Mouse (Mus musculus) liver, embryonic 11.5 days (tissue): ENCODE data around the gene Atg16l2. TPM values are rescaled to one million over a fixed set of nuclear protein-coding genes. Genes with fewer than 3 reads are reported as not detected.
A peak's percentile ranks its signal among the peaks of the same experiment; 100 is the strongest.

Experiments
- ATAC-seq: fragments of 200-750 bp; cut with Nextera tagmentation; replicated peaks from 2 replicates; pipeline ENCODE4 v1.8.0; 2017; ENCODE audit warnings: moderate number of reproducible peaks, mild to moderate bottlenecking, moderate TSS enrichment, moderate library complexity; ENCODE audit not compliant: low FRiP score
- DNase-seq: peaks from one replicate; pipeline ENCODE4 v3.0.0-alpha.2; 2017; ENCODE audit warnings: low spot score
- H3K27ac ChIP-seq: fragments of 300-500 bp; sonication (generic); 2 replicates; pipeline ENCODE4 v1.5.1; 2014; ENCODE audit warnings: mild to moderate bottlenecking, low read depth, low read length, control low read depth
- H3K27me3 ChIP-seq: fragments of 300-500 bp; sonication (generic); replicated peaks from 2 replicates; pipeline ENCODE4 v1.6.1; 2014; ENCODE audit warnings: low read length, mixed read lengths; ENCODE audit not compliant: control insufficient read depth, insufficient read depth
- H3K36me3 ChIP-seq: fragments of 300-500 bp; sonication (generic); 2 replicates; pipeline ENCODE4 v1.6.1; 2014; ENCODE audit warnings: mild to moderate bottlenecking, low read length, moderate library complexity, mixed read lengths; ENCODE audit not compliant: control insufficient read depth, insufficient read depth
- H3K4me1 ChIP-seq: fragments of 300-500 bp; sonication (generic); replicated peaks from 2 replicates; pipeline ENCODE4 v1.6.1; 2014; ENCODE audit warnings: low read length, mixed read lengths; ENCODE audit not compliant: control insufficient read depth, insufficient read depth
- H3K4me2 ChIP-seq: fragments of 300-500 bp; sonication (generic); 2 replicates; pipeline ENCODE4 v1.6.1; 2014; ENCODE audit warnings: mild to moderate bottlenecking, control low read depth, moderate library complexity
- H3K4me3 ChIP-seq: fragments of 300-500 bp; sonication (generic); 2 replicates; pipeline ENCODE4 v1.5.1; 2014; ENCODE audit warnings: low read depth, low read length, control low read depth
- H3K9ac ChIP-seq: fragments of 300-500 bp; sonication (generic); 2 replicates; pipeline ENCODE4 v1.6.1; 2014; ENCODE audit warnings: low read depth, low read length, control low read depth
- H3K9me3 ChIP-seq: fragments of 300-500 bp; sonication (generic); 2 replicates; pipeline ENCODE4 v1.6.1; 2016; ENCODE audit warnings: low read length, inconsistent platforms, mixed read lengths; ENCODE audit not compliant: control insufficient read depth
- WGBS: fragments of 180-500 bp; shearing (Covaris S2); extraction: QIAGEN DNeasy Blood & Tissue Kit; methylation state at CpG from one replicate; pipeline ENCODE4 v1.1.7; 2014; 5-methylcytosine and 5-hydroxymethylcytosine counted together
- polyA plus RNA-seq: library from polyadenylated mRNA; unstranded; fragments of >200 nt; fragmentation: Nextera tagmentation; extraction: Ambion mirVana; gene quantifications from 2 replicates; pipeline ENCODE4 v1.2.1, GENCODE M21; 2014

Atg16l2 gene
- polyA plus RNA-seq, 1 experiment from 2014 or later = 5.7 TPM

DNA sequence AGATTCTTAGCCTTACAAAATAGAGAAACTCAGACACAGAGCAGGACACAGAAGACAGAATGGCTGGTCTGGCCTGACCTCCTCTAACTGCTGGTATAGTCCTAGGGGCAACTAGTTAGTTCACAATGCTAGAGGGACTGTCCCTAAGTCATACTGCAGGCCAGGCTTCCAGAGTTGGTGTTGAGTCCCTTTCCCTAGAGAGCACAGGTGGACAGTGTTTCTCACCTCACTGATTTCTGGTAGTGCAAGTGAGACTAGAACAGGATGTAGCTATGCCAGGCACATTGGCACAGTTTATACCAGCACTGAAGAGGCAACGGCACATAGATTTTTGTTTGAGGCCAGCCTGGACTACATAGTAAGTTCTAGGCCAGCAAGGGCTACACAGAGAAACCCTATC, 9.4 kb downstream of the Atg16l2 start:
- Histone ChIP-seq H3K27ac (no peak overlapping the region), H3K9me3 (no peaks in the 10 kb centered on the region), H3K9ac (no peak overlapping the region), H3K4me1 (peaks cover 10% of the 10 kb centered on the region), H3K4me3 (no peak overlapping the region), H3K36me3 (no peaks in the 10 kb centered on the region; the same call in 1 of the 2 replicates), H3K4me2 (no peak overlapping the region), H3K27me3 (peaks cover 5% of the 10 kb centered on the region; the same call in 1 of the 2 replicates)
- 95% methylated on average over 1 of the region's 1 CpGs for WGBS
- DNase-seq = peak; percentile 24
- ATAC-seq = no peak

DNA sequence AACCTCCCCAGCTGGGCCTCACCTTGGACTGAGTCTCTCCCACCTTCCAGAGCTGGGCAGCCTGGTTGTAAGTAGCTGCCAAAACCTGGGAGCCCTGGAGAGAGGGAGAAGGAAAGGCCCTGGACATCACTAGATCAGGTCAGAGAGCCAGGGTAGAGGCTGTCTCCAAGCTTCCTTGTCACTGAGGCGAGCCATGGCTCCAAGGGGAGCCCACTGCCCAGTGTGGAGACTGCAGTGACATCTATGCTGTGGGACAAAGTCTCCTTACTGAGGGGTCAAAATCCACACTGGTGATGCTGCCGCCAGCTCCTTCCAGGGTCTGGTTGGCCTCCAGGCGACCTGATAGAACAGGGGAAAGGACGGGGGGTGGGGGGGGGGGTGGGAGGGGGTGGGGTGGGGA, 10.0 kb downstream of the Atg16l2 start:
- WGBS = 75% methylated on average over 4 of the region's 4 CpGs

DNA sequence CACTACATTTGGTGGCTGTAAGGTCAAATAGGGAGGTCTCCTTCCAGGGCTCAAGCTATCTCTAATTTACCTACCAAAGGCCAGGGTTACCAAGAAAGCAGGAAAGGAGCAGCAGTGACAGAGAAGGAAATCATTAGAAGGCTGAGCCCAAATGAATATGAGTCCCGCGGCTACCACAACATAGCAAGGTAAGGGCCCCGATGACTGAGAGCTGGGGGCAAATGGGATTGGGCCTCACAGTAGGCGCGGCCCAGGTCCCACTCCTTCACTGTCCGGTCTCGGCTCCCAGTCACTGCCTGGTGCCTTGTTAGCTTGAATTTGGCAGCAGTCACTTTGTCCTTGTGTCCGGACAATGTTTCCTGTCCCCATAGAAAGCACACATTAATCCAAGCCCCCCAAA, 10.4 kb downstream of the Atg16l2 start:
- ATAC-seq (no peak), DNase-seq (no peak)
- Histone ChIP-seq H3K36me3 (no peaks in the 10 kb centered on the region; the same call in 1 of the 2 replicates), H3K4me3 (no peak overlapping the region), H3K9ac (no peak overlapping the region), H3K27me3 (peaks cover 2% of the 10 kb centered on the region; the same call in 1 of the 2 replicates), H3K9me3 (no peaks in the 10 kb centered on the region), H3K4me1 (peaks cover 5% of the 10 kb centered on the region), H3K4me2 (no peak overlapping the region), H3K27ac (no peak overlapping the region)
- WGBS = 94% methylated on average over 8 of the region's 8 CpGs

More for the DNA sequence above, 10.0 kb downstream of the Atg16l2 start:
- Histone ChIP-seq H3K4me1 (peaks cover 10% of the 10 kb centered on the region), H3K27me3 (peaks cover 2% of the 10 kb centered on the region; the same call in 1 of the 2 replicates), H3K9ac (no peak overlapping the region), H3K9me3 (no peaks in the 10 kb centered on the region), H3K36me3 (no peaks in the 10 kb centered on the region; the same call in 1 of the 2 replicates), H3K4me3 (no peak overlapping the region), H3K4me2 (no peak overlapping the region), H3K27ac (no peak overlapping the region)
- DNase-seq (peak; percentile 28), ATAC-seq (no peak)

DNA sequence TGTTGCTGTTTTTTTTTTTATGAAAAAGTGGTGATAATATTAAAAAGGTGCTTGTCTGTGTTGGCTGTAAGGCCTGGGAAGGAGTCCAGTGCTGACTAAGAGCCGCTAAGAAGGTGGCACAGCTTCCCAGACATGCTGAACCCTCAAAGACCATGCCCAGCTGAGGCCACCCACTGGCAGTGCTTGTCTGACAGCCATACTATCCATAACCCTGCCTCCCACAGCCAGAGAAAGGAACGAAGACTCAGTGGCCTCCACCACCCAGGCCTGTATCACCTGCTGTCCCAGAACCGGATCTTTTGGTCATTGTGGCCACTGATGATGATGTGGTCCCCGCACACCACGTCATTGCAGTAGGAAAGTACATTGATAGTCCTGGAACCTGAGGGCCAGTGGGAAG, 10.8 kb downstream of the Atg16l2 start:
- no peak overlapping the region for H3K27ac ChIP-seq
- DNase-seq = peak; percentile 17
- H3K9ac ChIP-seq = no peak overlapping the region
- H3K4me3 ChIP-seq = no peak overlapping the region
- WGBS = 84% methylated on average over 5 of the region's 5 CpGs
- H3K4me1 ChIP-seq = 0 out of 2 replicates have a peak, but pooled peaks cover under 1% of the 10 kb centered on the region
- no peak overlapping the region for H3K4me2 ChIP-seq
- 0 out of 2 replicates have a peak, but pooled peaks cover 1% of the 10 kb centered on the region for H3K27me3 ChIP-seq
- no peaks in the 10 kb centered on the region for H3K9me3 ChIP-seq
- H3K36me3 ChIP-seq = no peaks in the 10 kb centered on the region; the same call in 1 of the 2 replicates
- ATAC-seq = no peak

DNA sequence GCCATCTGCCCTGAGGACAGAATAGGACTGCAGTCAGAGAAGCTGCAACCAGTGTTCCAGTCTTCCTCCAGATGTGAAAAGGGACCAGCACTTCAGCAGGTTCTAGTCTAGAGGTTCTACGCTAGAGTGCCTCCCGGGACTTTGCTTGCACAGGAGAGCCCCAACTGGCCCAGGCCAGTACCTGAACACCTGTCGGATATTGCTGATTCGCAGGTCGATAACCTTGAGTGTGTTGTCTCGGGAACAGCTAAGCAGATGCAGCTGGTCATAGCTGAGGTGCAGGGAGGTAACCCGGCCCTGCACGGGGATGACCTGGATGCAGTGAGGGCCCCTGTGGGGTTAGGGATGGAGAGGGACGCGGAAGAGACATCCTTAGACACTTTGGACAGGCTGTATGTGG, 11.7 kb downstream of the Atg16l2 start:
- Histone ChIP-seq H3K9ac (no peak overlapping the region), H3K27ac (no peak overlapping the region), H3K4me2 (no peak overlapping the region), H3K36me3 (no peaks in the 10 kb centered on the region; the same call in 1 of the 2 replicates), H3K9me3 (no peaks in the 10 kb centered on the region), H3K4me1 (no peaks in the 10 kb centered on the region), H3K4me3 (no peak overlapping the region), H3K27me3 (no peaks in the 10 kb centered on the region)
- ATAC-seq (no peak), DNase-seq (peak; percentile 20)
- whole genome bisulfite sequencing = 89% methylated on average over 10 of the region's 10 CpGs

DNA sequence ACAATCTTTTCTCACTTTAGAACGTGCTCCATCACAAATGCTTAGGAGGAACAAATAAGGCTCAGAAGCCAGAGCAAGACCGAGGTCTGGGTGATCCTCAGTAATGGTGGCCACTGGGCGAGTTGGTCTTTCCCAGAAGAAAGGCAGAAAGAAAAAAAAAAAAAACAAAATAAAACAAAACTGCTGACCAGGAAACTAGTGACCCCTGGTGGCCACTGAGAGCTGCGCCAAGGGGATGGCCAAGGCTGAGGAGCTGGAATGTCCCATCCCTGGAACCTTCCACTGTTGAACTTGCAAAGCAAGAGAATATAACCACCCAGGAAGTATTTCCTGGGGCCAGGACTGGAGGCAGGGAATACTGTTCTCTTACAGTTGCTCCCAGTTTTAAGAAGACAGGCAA, 13.6 kb downstream of the Atg16l2 start:
- Histone ChIP-seq H3K27me3 (no peaks in the 10 kb centered on the region), H3K9ac (no peak overlapping the region), H3K9me3 (no peaks in the 10 kb centered on the region), H3K36me3 (peaks cover under 1% of the 10 kb centered on the region; the same call in 1 of the 2 replicates), H3K27ac (no peak overlapping the region), H3K4me1 (no peaks in the 10 kb centered on the region), H3K4me3 (no peak overlapping the region), H3K4me2 (no peak overlapping the region)
- ATAC-seq (no peak), DNase-seq (no peak)
- WGBS = 34% methylated on average over 4 of the region's 4 CpGs

DNA sequence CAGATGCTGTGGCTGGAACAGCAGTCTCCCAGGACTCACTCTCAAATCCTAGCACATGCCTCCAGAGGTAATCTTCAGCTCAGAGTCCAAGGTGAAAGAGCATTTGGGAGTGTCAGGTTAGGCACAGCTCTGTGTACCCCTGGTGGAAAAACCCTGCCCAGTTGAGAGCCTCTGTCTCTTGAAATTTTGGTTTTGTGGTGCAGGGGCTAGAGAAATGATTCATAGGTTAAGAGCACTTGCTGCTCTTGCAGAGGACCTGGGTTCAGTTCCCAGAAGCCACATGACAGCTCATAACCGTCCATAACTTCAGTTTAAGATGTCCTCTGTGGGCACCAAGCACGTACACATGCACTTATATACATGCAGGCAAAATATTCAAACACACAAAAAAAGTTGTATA, 14.2 kb downstream of the Atg16l2 start:
- Histone ChIP-seq H3K9ac (no peak overlapping the region), H3K4me3 (no peak overlapping the region), H3K9me3 (no peaks in the 10 kb centered on the region), H3K4me2 (no peak overlapping the region), H3K4me1 (no peaks in the 10 kb centered on the region), H3K27ac (no peak overlapping the region), H3K36me3 (peaks cover 2% of the 10 kb centered on the region; the same call in 1 of the 2 replicates), H3K27me3 (no peaks in the 10 kb centered on the region)
- WGBS = 78% methylated on average over 2 of the region's 2 CpGs
- no peak for DNase-seq
- no peak for ATAC-seq

DNA sequence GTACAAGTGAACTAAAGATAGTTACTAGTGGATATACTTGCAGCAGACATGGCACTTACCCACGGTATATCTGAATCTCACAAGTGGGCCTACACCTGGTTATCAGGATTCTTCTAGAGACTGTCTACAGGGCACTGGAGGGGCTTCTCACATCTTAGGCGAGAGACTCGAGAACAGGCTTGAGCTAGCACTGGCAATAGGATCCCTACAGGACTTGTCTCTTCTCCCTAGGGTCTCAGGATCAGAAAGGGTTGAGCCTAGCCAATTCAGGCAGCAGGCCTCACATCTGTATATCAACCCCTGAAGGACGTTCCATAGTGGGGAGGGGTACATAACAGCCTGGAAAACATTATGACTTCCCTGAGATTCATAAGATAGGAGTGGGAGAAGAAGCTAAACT, 15.2 kb downstream of the Atg16l2 start:
- 87% methylated on average over 4 of the region's 4 CpGs for WGBS
- H3K27ac ChIP-seq = no peak overlapping the region
- ATAC-seq (no peak), DNase-seq (no peak)
- no peaks in the 10 kb centered on the region for H3K27me3 ChIP-seq
- no peaks in the 10 kb centered on the region for H3K4me1 ChIP-seq
- no peak overlapping the region for H3K4me3 ChIP-seq
- peaks cover 2% of the 10 kb centered on the region; the same call in 1 of the 2 replicates for H3K36me3 ChIP-seq
- no peak overlapping the region for H3K9ac ChIP-seq
- no peak overlapping the region for H3K4me2 ChIP-seq
- no peaks in the 10 kb centered on the region for H3K9me3 ChIP-seq

DNA sequence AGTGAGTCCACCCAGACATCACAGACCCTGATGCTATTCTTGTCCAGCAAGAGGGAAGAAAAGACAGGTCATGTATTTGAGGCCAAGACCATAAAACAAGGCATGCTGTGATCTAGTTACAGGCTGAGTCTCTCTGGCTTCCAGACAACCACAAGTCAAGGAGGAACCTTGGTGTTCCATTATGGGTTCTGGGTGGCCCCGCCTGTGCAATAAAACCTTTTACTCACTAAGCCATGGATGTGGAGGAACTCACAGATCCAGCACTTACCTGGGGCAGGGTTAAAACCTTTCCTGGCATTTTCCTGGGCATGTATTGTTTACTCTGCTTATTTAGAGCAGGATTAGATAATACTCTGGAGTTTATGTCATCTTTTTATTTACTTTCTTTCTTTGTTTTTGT, 17.5 kb downstream of the Atg16l2 start:
- H3K9ac ChIP-seq = no peak overlapping the region
- peaks cover 2% of the 10 kb centered on the region; the same call in 1 of the 2 replicates for H3K36me3 ChIP-seq
- DNase-seq (no peak), ATAC-seq (no peak)
- H3K27me3 ChIP-seq = no peaks in the 10 kb centered on the region
- no peak overlapping the region for H3K27ac ChIP-seq
- H3K9me3 ChIP-seq = no peaks in the 10 kb centered on the region
- H3K4me1 ChIP-seq = no peaks in the 10 kb centered on the region
- H3K4me3 ChIP-seq = no peak overlapping the region
- 91% methylated on average over 1 of the region's 1 CpGs for WGBS
- no peak overlapping the region for H3K4me2 ChIP-seq
